Mouse (Mus musculus): ENCODE measurements around the gene Hnf4a. TPM values are rescaled to one million over a fixed set of nuclear protein-coding genes. Genes with fewer than 3 reads are reported as not detected.

Gene Hnf4a
- polyA plus RNA-seq, 1 experiment from 2014 or later, result not detected

DNA sequence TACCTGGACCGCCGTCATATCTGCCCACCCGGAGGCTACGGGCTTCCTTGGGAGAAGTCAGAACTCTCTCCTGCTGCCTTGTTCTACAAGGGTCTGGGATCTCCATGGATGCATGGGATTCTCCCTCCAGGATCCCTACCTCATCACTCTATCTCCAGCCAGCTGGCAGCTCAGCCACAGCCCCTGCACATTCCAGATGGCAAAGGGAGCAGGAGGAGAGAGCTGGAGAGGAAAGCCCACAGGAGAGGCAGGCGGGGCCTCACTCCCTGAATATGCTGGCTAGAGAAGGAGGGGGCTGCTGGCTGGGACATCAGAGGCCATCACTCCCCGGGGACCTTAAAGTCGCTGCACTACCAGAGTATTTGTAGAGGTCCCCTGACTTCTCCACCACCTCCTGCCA, 15.3 kb upstream of the Hnf4a start:
- no peaks in the 10 kb centered on the region for H3K9me3 ChIP-seq (replicated peaks)
- H3K27me3 ChIP-seq, result peaks cover 22% of the 10 kb centered on the region; the same call in 1 of the 2 replicates
- no peak overlapping the region for H3K4me2 ChIP-seq
- ATAC-seq (replicated peaks; ENCODE audit: insufficient number of reproducible peaks, insufficient read depth, low FRiP score, low read depth), result no peak
- no peak overlapping the region for H3K4me3 ChIP-seq
- H3K27ac ChIP-seq, result no peak overlapping the region
- H3K36me3 ChIP-seq, result no peaks in the 10 kb centered on the region
- H3K9ac ChIP-seq, result no peak overlapping the region
- 44% methylated on average over 7 of the region's 7 CpGs for WGBS
- H3K4me1 ChIP-seq (replicated peaks), result no peaks in the 10 kb centered on the region

DNA sequence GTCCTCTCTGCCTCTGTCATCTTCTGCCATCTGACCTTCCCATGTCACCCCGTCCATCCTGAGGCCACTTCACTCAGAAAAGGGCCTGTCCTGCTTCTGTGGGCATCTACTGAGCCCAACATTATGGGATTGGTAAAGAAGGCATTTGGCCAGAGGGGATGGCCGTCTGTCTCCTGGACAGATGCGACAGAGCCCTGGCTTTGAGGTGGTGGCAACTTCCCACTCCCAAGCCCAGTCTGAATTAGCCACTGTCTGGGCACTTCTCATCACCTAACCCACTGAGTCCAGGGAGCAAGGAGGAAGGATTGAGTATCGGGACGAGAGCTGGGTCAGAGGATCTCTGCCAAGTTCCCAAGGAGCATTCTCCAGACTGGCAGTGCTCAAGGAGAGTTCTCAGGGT, 14.6 kb upstream of the Hnf4a start, which contains the start of gene R3hdml:
TSS of gene R3hdml (plus strand) at position 301 of the 400 bp plus-strand sequence.
- Histone ChIP-seq H3K36me3 (no peaks in the 10 kb centered on the region), H3K4me2 (no peak within 1 kb of the TSS), H3K4me3 (no peak within 1 kb of the TSS), H3K4me1 (replicated peaks) (no peaks in the 10 kb centered on the region), H3K27me3 (peaks cover 22% of the 10 kb centered on the region; the same call in 1 of the 2 replicates), H3K9ac (no peak within 1 kb of the TSS), H3K27ac (no peak within 1 kb of the TSS), H3K9me3 (replicated peaks) (no peaks in the 10 kb centered on the region)
- 64% methylated on average over 5 of the region's 5 CpGs for WGBS
- ATAC-seq (replicated peaks; ENCODE audit: insufficient number of reproducible peaks, insufficient read depth, low FRiP score, low read depth), result no peak

- Histone ChIP-seq H3K4me2 (no peak overlapping the region), H3K9me3 (replicated peaks) (no peaks in the 10 kb centered on the region), H3K4me1 (replicated peaks) (no peaks in the 10 kb centered on the region), H3K9ac (no peak overlapping the region), H3K4me3 (no peak overlapping the region), H3K36me3 (no peaks in the 10 kb centered on the region), H3K27me3 (peaks cover 22% of the 10 kb centered on the region; the same call in 1 of the 2 replicates), H3K27ac (no peak overlapping the region)
- 45% methylated on average over 5 of the region's 5 CpGs for WGBS
- ATAC-seq (replicated peaks; ENCODE audit: insufficient number of reproducible peaks, insufficient read depth, low FRiP score, low read depth), result no peak
Observed at GRCm38 (mm10) chr2:163493031-163493430, 13.6 kb upstream of the Hnf4a start.

- no peaks in the 10 kb centered on the region for H3K9me3 ChIP-seq (replicated peaks)
- peaks cover 22% of the 10 kb centered on the region; the same call in 1 of the 2 replicates for H3K27me3 ChIP-seq
- H3K9ac ChIP-seq, result no peak overlapping the region
- 24% methylated on average over 5 of the region's 5 CpGs for WGBS
- H3K4me2 ChIP-seq, result no peak overlapping the region
- H3K4me1 ChIP-seq (replicated peaks), result no peaks in the 10 kb centered on the region
- no peak overlapping the region for H3K4me3 ChIP-seq
- no peak for ATAC-seq (replicated peaks; ENCODE audit: insufficient number of reproducible peaks, insufficient read depth, low FRiP score, low read depth)
- H3K36me3 ChIP-seq, result no peaks in the 10 kb centered on the region
- H3K27ac ChIP-seq, result no peak overlapping the region
Observed at GRCm38 (mm10) chr2:163493976-163494375, 12.6 kb upstream of the Hnf4a start.

- ATAC-seq (replicated peaks; ENCODE audit: insufficient number of reproducible peaks, insufficient read depth, low FRiP score, low read depth), result no peak
- WGBS, result 33% methylated on average over 6 of the region's 6 CpGs
Observed at GRCm38 (mm10) chr2:163494456-163494855, 12.2 kb upstream of the Hnf4a start.

DNA sequence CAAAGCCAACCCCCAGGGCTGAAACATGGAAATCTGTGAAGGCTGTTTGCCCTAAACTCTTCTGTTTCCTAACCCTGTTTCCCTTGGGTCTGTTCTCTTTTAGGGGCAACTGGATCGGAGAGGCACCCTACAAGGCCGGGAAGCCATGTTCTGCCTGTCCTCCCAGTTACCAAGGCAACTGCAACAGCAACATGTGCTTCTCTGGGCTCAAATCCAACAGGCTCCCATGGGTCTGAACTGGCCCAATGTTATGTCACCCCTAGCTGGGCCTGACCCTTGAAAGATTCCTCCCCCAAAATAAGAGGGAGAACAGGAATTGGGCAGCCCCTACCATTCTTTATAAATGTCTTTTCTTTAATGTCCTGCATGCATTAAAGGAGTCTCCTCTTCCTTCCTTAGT, 4.4 kb upstream of the Hnf4a start:
- no peak overlapping the region for H3K9ac ChIP-seq
- WGBS, result 75% methylated on average over 2 of the region's 2 CpGs

More at GRCm38 (mm10) chr2:163494456-163494855, 12.2 kb upstream of the Hnf4a start:
- no peak overlapping the region for H3K4me2 ChIP-seq
- H3K9me3 ChIP-seq (replicated peaks), result no peaks in the 10 kb centered on the region
- H3K36me3 ChIP-seq, result no peaks in the 10 kb centered on the region
- H3K9ac ChIP-seq, result no peak overlapping the region
- H3K27ac ChIP-seq, result no peak overlapping the region
- peaks cover 22% of the 10 kb centered on the region; the same call in 1 of the 2 replicates for H3K27me3 ChIP-seq
- H3K4me3 ChIP-seq, result no peak overlapping the region
- no peaks in the 10 kb centered on the region for H3K4me1 ChIP-seq (replicated peaks)

DNA sequence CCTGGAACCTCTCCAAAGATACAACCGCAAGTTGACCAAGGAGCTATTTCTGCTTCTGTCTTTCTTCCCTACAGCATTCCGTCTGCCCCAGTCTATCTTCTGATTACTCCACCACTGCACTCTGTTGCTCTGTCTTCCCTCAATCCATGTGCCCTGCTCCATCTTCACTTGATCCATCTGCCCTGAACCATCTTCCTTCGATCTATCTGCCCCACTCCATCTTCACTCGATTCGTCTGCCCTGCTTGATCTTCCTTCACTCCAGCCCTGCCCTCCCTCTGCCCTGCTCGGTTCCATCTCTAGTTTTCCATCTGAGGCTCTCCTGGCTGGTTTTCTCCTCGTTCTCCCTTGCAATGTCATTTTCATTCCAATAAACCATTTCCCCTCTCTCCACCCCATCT, 3.4 kb upstream of the Hnf4a start:
- H3K4me1 ChIP-seq (replicated peaks), result no peaks in the 10 kb centered on the region
- no peak overlapping the region for H3K27ac ChIP-seq
- no peak overlapping the region for H3K4me3 ChIP-seq
- H3K9ac ChIP-seq, result no peak overlapping the region
- no peak overlapping the region for H3K4me2 ChIP-seq
- 58% methylated on average over 7 of the region's 7 CpGs for WGBS
- no peaks in the 10 kb centered on the region for H3K9me3 ChIP-seq (replicated peaks)
- no peak for ATAC-seq (replicated peaks; ENCODE audit: insufficient number of reproducible peaks, insufficient read depth, low FRiP score, low read depth)
- H3K27me3 ChIP-seq, result no peaks in the 10 kb centered on the region
- H3K36me3 ChIP-seq, result no peaks in the 10 kb centered on the region

More for the DNA sequence above, 4.4 kb upstream of the Hnf4a start:
- Histone ChIP-seq H3K4me1 (replicated peaks) (no peaks in the 10 kb centered on the region), H3K27me3 (no peaks in the 10 kb centered on the region), H3K9me3 (replicated peaks) (no peaks in the 10 kb centered on the region), H3K4me3 (no peak overlapping the region), H3K27ac (no peak overlapping the region), H3K4me2 (no peak overlapping the region), H3K36me3 (no peaks in the 10 kb centered on the region)
- no peak for ATAC-seq (replicated peaks; ENCODE audit: insufficient number of reproducible peaks, insufficient read depth, low FRiP score, low read depth)

- 67% methylated on average over 7 of the region's 7 CpGs for WGBS
- Histone ChIP-seq H3K27me3 (no peaks in the 10 kb centered on the region), H3K9me3 (replicated peaks) (no peaks in the 10 kb centered on the region), H3K36me3 (no peaks in the 10 kb centered on the region), H3K9ac (no peak overlapping the region), H3K27ac (no peak overlapping the region), H3K4me3 (no peak overlapping the region), H3K4me2 (no peak overlapping the region), H3K4me1 (replicated peaks) (no peaks in the 10 kb centered on the region)
- ATAC-seq (replicated peaks; ENCODE audit: insufficient number of reproducible peaks, insufficient read depth, low FRiP score, low read depth), result no peak
Observed at GRCm38 (mm10) chr2:163525761-163526243, 19.2 kb downstream of the Hnf4a start.

DNA sequence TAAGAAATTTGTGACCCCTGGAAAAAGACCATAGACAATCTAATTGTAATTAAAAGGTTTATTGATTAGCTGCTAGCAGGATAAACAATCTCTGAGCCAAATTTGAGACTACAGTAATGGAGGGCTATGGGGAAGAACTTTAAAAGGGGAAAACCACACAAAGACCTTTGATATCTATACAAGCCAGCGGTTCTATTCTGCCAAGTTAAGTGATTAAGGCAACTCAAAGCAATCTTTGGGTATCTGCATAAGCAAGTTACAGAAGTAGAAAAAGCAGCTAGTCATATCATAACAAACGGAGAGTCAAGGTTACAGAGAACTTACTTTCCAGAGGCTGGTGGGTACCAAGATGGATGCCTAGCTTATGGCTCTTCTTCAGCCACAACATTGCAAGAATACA, 20.9 kb downstream of the Hnf4a start:
- no peak for ATAC-seq (replicated peaks; ENCODE audit: insufficient number of reproducible peaks, insufficient read depth, low FRiP score, low read depth)
- Histone ChIP-seq H3K9me3 (replicated peaks) (no peaks in the 10 kb centered on the region), H3K9ac (no peak overlapping the region), H3K4me2 (no peak overlapping the region), H3K4me1 (replicated peaks) (no peaks in the 10 kb centered on the region), H3K27me3 (no peaks in the 10 kb centered on the region), H3K27ac (no peak overlapping the region), H3K36me3 (no peaks in the 10 kb centered on the region), H3K4me3 (no peak overlapping the region)
- WGBS, result 70% methylated on average over 2 of the region's 2 CpGs

DNA sequence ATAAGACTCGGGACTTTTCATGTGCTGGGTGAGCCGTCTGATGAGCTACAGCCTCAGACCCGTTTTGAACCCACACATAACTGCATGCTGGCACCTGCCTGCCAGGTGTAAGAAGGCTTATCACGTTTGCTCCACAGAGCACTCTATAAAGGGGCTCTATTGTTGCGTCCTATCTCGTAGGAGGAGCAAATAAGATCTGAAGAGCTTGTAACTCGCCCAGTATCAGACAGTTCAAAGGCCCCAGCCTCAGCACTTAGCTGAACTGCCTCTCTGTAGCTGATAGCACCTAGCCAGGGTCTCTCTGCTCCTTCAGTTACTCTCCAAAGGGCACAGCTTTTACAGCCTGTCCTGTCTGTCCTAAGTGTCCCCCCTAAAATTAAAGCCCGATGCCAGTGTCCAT, 23.8 kb downstream of the Hnf4a start:
- WGBS, result 30% methylated on average over 8 of the region's 8 CpGs
- H3K36me3 ChIP-seq, result no peaks in the 10 kb centered on the region
- peaks cover 13% of the 10 kb centered on the region for H3K27me3 ChIP-seq
- H3K4me1 ChIP-seq (replicated peaks), result peaks cover 4% of the 10 kb centered on the region
- ATAC-seq (replicated peaks; ENCODE audit: insufficient number of reproducible peaks, insufficient read depth, low FRiP score, low read depth), result no peak
- no peaks in the 10 kb centered on the region for H3K9me3 ChIP-seq (replicated peaks)
- H3K4me2 ChIP-seq, result no peak overlapping the region
- H3K9ac ChIP-seq, result no peak overlapping the region
- H3K4me3 ChIP-seq, result no peak overlapping the region
- no peak overlapping the region for H3K27ac ChIP-seq

DNA sequence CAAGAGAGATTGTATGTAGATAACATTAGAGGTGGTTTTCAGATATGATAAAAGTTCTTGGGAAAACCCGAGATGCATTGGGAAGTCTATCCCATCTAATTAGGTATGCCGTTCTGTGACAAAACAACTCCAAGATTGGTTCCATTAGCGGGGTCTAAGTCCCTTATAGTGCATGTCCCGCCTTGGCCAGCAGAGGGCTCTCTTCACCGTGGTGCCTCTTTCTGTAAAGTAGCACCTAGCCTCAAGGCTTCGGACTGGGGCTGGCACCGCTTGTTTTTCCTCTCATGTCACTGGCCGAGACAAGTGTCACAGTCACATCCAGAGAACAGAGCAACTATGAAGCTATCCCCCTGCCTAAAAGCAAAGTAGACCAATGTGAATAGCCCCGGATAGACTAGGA, 25.3 kb downstream of the Hnf4a start:
- H3K9me3 ChIP-seq (replicated peaks), result no peaks in the 10 kb centered on the region
- peaks cover 28% of the 10 kb centered on the region for H3K27me3 ChIP-seq
- H3K4me2 ChIP-seq, result no peak overlapping the region
- H3K27ac ChIP-seq, result no peak overlapping the region
- no peak overlapping the region for H3K9ac ChIP-seq
- no peak overlapping the region for H3K4me3 ChIP-seq
- ATAC-seq (replicated peaks; ENCODE audit: insufficient number of reproducible peaks, insufficient read depth, low FRiP score, low read depth), result no peak
- H3K36me3 ChIP-seq, result no peaks in the 10 kb centered on the region
- peaks cover 4% of the 10 kb centered on the region for H3K4me1 ChIP-seq (replicated peaks)
- WGBS, result 9% methylated on average over 9 of the region's 9 CpGs

GRCm38 (mm10) chr2:163533226-163533625, 26.6 kb downstream of the Hnf4a start:
- Histone ChIP-seq H3K27me3 (peaks cover 28% of the 10 kb centered on the region), H3K4me2 (no peak overlapping the region), H3K4me1 (replicated peaks) (peaks cover 4% of the 10 kb centered on the region), H3K36me3 (no peaks in the 10 kb centered on the region), H3K9me3 (replicated peaks) (no peaks in the 10 kb centered on the region), H3K27ac (no peak overlapping the region), H3K4me3 (no peak overlapping the region), H3K9ac (no peak overlapping the region)
- WGBS, result 82% methylated on average over 9 of the region's 9 CpGs
- ATAC-seq (replicated peaks; ENCODE audit: insufficient number of reproducible peaks, insufficient read depth, low FRiP score, low read depth), result no peak

Data from heart, embryonic 15.5 days (tissue).